In the genomic region with DNA sequence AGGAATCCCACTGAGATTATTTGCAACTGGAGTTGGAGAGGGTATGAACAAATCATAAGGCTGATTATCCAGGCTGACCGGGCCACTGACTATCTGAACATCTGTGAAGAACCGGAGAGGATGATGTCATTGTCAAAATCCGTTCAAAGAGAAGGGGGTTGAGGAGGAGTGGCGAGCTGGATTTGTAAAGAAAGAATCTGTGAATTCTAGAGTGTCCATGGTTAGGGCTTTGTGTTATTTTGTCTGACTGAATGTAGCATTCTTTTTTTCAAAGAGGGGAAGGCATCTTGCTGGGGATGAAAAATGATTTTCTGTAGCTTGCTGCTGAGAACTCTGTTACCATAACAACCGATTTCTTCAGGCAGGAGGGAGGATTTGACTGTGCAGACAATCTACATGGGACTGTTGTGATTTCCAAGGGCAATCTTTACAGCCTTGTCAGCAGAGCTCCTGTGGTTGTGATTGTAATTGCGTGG, we compare ENCODE assay signal across 13 mouse cellular contexts. TPM values are rescaled to one million over a fixed set of nuclear protein-coding genes. Genes with fewer than 3 reads are reported as not detected.
DNase-seq lines count a peak whose midpoint lies in the region; ATAC-seq and TF ChIP-seq lines count a peak whose summit lies in the region.
"Had no signal": no experiment of that assay in that cellular context is flagged by ENCODE, and none has a peak within 500 bp of the region (broad histone marks: within the 10 kb centered on the region; RNA-seq: fewer than 3 reads in every experiment).

No protein-coding gene starts in this region.

- no peaks in the 10 kb centered on the region for H3K36me3 ChIP-seq in neural tube, embryonic 11.5 days (ENCODE audit: control insufficient read depth, insufficient read depth, low read length)
- no peaks in the 10 kb centered on the region for H3K36me3 ChIP-seq in forebrain, embryonic 15.5 days
- H3K36me3 ChIP-seq in thymus, adult 2 months (ENCODE audit: control insufficient read depth, insufficient read depth, low read length) = no peaks in the 10 kb centered on the region
- H3K36me3 ChIP-seq: embryonic facial prominence, embryonic 12.5 days; intestine, embryonic 15.5 days; liver, embryonic 15.5 days had no signal

- no peak for TF ChIP-seq CTCF in thymus, adult 2 months (IDR thresholded peaks at IDR 0.05; ENCODE audit: borderline replicate concordance, control insufficient read depth, extremely low read depth, insufficient read depth, low read length, poor library complexity)

- no peak overlapping the region for H3K27ac ChIP-seq in neural tube, embryonic 11.5 days (ENCODE audit: low read depth, low read length)
- peak overlapping the region; percentile 75 for H3K27ac ChIP-seq in forebrain, embryonic 15.5 days (replicated peaks)
- H3K27ac ChIP-seq in thymus, adult 2 months (ENCODE audit: control insufficient read depth, insufficient read depth, low read length) = no peak overlapping the region
- H3K27ac ChIP-seq: embryonic facial prominence, embryonic 12.5 days; intestine, embryonic 15.5 days; liver, embryonic 15.5 days had no signal

- TF ChIP-seq POLR2A in thymus, adult 2 months (IDR thresholded peaks at IDR 0.05; ENCODE audit: control insufficient read depth, extremely low read depth, insufficient read depth, low read length, poor library complexity) = no peak

- H3K4me2 ChIP-seq in neural tube, embryonic 11.5 days (ENCODE audit: low read depth) = no peak overlapping the region
- no peak overlapping the region; the same call in 1 of the 2 replicates for H3K4me2 ChIP-seq in forebrain, embryonic 15.5 days (replicated peaks)
- H3K4me2 ChIP-seq: embryonic facial prominence, embryonic 12.5 days; intestine, embryonic 15.5 days; liver, embryonic 15.5 days had no signal

- no peak overlapping the region for H3K4me3 ChIP-seq in neural tube, embryonic 11.5 days (ENCODE audit: low read depth, low read length)
- no peak overlapping the region for H3K4me3 ChIP-seq in forebrain, embryonic 15.5 days
- H3K4me3 ChIP-seq in thymus, adult 2 months (ENCODE audit: control insufficient read depth, insufficient read depth, low read length) = no peak overlapping the region
- H3K4me3 ChIP-seq: embryonic facial prominence, embryonic 12.5 days; intestine, embryonic 15.5 days; liver, embryonic 15.5 days; megakaryocyte, embryonic 14.5 days had no signal

- peak; percentile 41; the same call in 1 of the 2 replicates for ATAC-seq in neural tube, embryonic 11.5 days (ENCODE audit: insufficient read depth, low FRiP score, low TSS enrichment)
- ATAC-seq in forebrain, embryonic 15.5 days (replicated peaks) = peak; percentile 90
- no peak for ATAC-seq in monocyte, adult 5-6 weeks (replicated peaks; ENCODE audit: insufficient number of reproducible peaks, low FRiP score, low TSS enrichment, poor library complexity, severe bottlenecking)
- ATAC-seq: intestine, embryonic 15.5 days had no signal

- H3K27me3 ChIP-seq in neural tube, embryonic 11.5 days (ENCODE audit: control insufficient read depth, insufficient read depth, low read length) = no peaks in the 10 kb centered on the region
- no peaks in the 10 kb centered on the region for H3K27me3 ChIP-seq in forebrain, embryonic 15.5 days
- no peaks in the 10 kb centered on the region for H3K27me3 ChIP-seq in thymus, adult 2 months (ENCODE audit: control insufficient read depth, insufficient read depth, low read length)
- H3K27me3 ChIP-seq: embryonic facial prominence, embryonic 12.5 days; intestine, embryonic 15.5 days; liver, embryonic 15.5 days had no signal

- no peak overlapping the region for H3K9ac ChIP-seq in neural tube, embryonic 11.5 days (ENCODE audit: low read length)
- H3K9ac ChIP-seq in forebrain, embryonic 15.5 days (replicated peaks) = no peak overlapping the region
- H3K9ac ChIP-seq: embryonic facial prominence, embryonic 12.5 days; intestine, embryonic 15.5 days; liver, embryonic 15.5 days had no signal

- intact Hi-C loops in left cerebral cortex, postnatal 25 days (cut with DNase I) = no loop called here

- peak; percentile 19 for DNase-seq in neural tube, embryonic 11.5 days (ENCODE audit: low spot score)
- no peak for DNase-seq in neural tube, embryonic 10.5 days (ENCODE audit: extremely low spot score, low spot score)
- peak; percentile 38 to 61 for DNase-seq in left cerebral cortex, postnatal 25 days (ENCODE audit: low spot score in 2 of 2)
- peak; percentile 10 for DNase-seq in retina, embryonic 14.5 days (ENCODE audit: low spot score)
- no peak for DNase-seq in thymus, adult 2 months
- no peak for DNase-seq in yolk sac, embryonic 10.5 days (ENCODE audit: low spot score)

- H3K9me3 ChIP-seq in neural tube, embryonic 11.5 days (ENCODE audit: control insufficient read depth, low read length) = no peaks in the 10 kb centered on the region
- H3K9me3 ChIP-seq in forebrain, embryonic 15.5 days = no peaks in the 10 kb centered on the region
- H3K9me3 ChIP-seq: embryonic facial prominence, embryonic 12.5 days; intestine, embryonic 15.5 days; liver, embryonic 15.5 days; megakaryocyte, embryonic 14.5 days had no signal

- 43% methylated on average over 6 of the region's 6 CpGs for WGBS in neural tube, embryonic 11.5 days
- 31% methylated on average over 6 of the region's 6 CpGs for WGBS in forebrain, embryonic 15.5 days
- 72% methylated on average over 6 of the region's 6 CpGs for WGBS in thymus, adult 2 months

- H3K4me1 ChIP-seq in neural tube, embryonic 11.5 days (ENCODE audit: control insufficient read depth, insufficient read depth, low read length) = no peaks in the 10 kb centered on the region
- peaks cover 3% of the 10 kb centered on the region; the same call in 1 of the 2 replicates for H3K4me1 ChIP-seq in forebrain, embryonic 15.5 days
- no peaks in the 10 kb centered on the region for H3K4me1 ChIP-seq in thymus, adult 2 months (replicated peaks; ENCODE audit: control insufficient read depth, insufficient read depth, low read length)
- H3K4me1 ChIP-seq: embryonic facial prominence, embryonic 12.5 days; intestine, embryonic 15.5 days; liver, embryonic 15.5 days; megakaryocyte, embryonic 14.5 days had no signal

RNA-seq across cellular contexts. Expression of gene Mrap2, which starts 28.6 kb away (rescaled TPM):
- polyA plus RNA-seq in neural tube, embryonic 11.5 days (2014; fragmentation: Nextera tagmentation; extraction: Ambion mirVana) = not detected in 2 replicates
- 0.72 and 1.1 TPM in 2 replicates for polyA plus RNA-seq in forebrain, embryonic 15.5 days (2015; fragmentation: Nextera tagmentation; extraction: Ambion mirVana)
- 1 to 10 TPM; 4.2 to 5.7 TPM for total RNA-seq in left cerebral cortex, postnatal 25 days (2021)
- polyA plus RNA-seq in thymus, adult 2 months (2012; rRNA removed) = 0.04 TPM in 1 of 2 replicates, not detected in the other
- not detected in 3 replicates for total RNA-seq in monocyte, adult 5-6 weeks (2017)
- total RNA-seq: ES-E14 had no signal
- polyA plus RNA-seq: liver, embryonic 15.5 days had no signal

Comparison
In these comparisons a context has a peak if more than half of its experiments do, and no peak if none do; other contexts are left out.
1. DNase-seq: peak in neural tube, embryonic 11.5 days (single experiment), left cerebral cortex, postnatal 25 days (2 of 2) and retina, embryonic 14.5 days (single experiment); none in neural tube, embryonic 10.5 days (single experiment), thymus, adult 2 months (single experiment) and yolk sac, embryonic 10.5 days (single experiment).